Comparison of ENCODE assay signal across 10 mouse cellular contexts in the genomic region with DNA sequence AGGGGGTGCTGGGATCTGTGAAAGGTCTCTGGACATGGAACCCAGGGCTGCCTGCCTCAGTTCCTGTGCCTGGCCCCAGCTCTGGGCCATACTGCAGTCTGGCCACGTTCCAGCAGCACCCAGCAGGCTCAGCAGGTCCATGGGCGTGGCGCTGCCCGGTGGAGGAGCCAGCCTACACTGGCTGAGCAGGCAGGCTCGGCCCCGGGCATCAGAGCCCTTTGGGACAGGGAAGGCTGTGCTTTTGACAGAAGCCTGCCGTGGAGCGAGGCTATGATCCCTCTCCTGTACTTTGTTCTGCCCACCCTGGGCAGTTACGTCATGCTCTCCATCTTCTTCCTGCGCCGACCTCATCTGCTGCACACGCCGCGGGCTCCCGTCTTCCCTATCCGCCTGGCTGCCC. TPM values are rescaled to one million over a fixed set of nuclear protein-coding genes. Genes with fewer than 3 reads are reported as not detected.
DNase-seq lines count a peak whose midpoint lies in the region; ATAC-seq lines count a peak whose summit lies in the region.
"Had no signal": no experiment of that assay in that cellular context is flagged by ENCODE, and none has a peak within 500 bp of the region (broad histone marks: within the 10 kb centered on the region; RNA-seq: fewer than 3 reads in every experiment).

A gene (plus strand): TSS at position 134 of the 400 bp plus-strand sequence.

- peaks cover 86% of the 10 kb centered on the region for H3K36me3 ChIP-seq in heart, embryonic 10.5 days
- peaks cover 24% of the 10 kb centered on the region for H3K36me3 ChIP-seq in heart, embryonic 11.5 days (ENCODE audit: control insufficient read depth, insufficient read depth, low read length)
- H3K36me3 ChIP-seq in stomach, embryonic 16.5 days (ENCODE audit: control insufficient read depth, insufficient read depth, low read length), result peaks cover 26% of the 10 kb centered on the region

- peak within 1 kb of the TSS; percentile 29; the same call in 1 of the 2 replicates for H3K27ac ChIP-seq in heart, embryonic 10.5 days
- H3K27ac ChIP-seq in heart, embryonic 11.5 days (ENCODE audit: low read depth, low read length), result no peak within 1 kb of the TSS
- H3K27ac ChIP-seq in stomach, embryonic 16.5 days (ENCODE audit: low read length), result peak within 1 kb of the TSS; percentile 39; the same call in 1 of the 2 replicates
- H3K27ac ChIP-seq: hindbrain, embryonic 13.5 days had no signal

- H3K9me3 ChIP-seq in heart, embryonic 10.5 days, result no peaks in the 10 kb centered on the region
- no peaks in the 10 kb centered on the region for H3K9me3 ChIP-seq in heart, embryonic 11.5 days (replicated peaks; ENCODE audit: control insufficient read depth, low read length)
- no peaks in the 10 kb centered on the region for H3K9me3 ChIP-seq in stomach, embryonic 16.5 days (replicated peaks; ENCODE audit: control insufficient read depth, low read length)
- H3K9me3 ChIP-seq: hindbrain, embryonic 13.5 days had no signal

- intact Hi-C loops in left cerebral cortex, postnatal 36 days (cut with DNase I), result no loop called here

- no peak for DNase-seq in heart, embryonic 10.5 days (ENCODE audit: low spot score)
- DNase-seq in urinary bladder, adult 2 months (ENCODE audit: low spot score), result no peak
- DNase-seq in urinary bladder, postnatal 25 days (ENCODE audit: low spot score), result no peak
- peak; percentile 77 to 88 for DNase-seq in kidney, postnatal 25 days
- DNase-seq in right cerebral cortex, postnatal 25 days, result no peak
- no peak for DNase-seq in left cerebral cortex, postnatal 36 days (ENCODE audit: low spot score in 2 of 2)
- DNase-seq: gastrocnemius, postnatal 36 days had no signal

- peaks cover 42% of the 10 kb centered on the region for H3K4me1 ChIP-seq in heart, embryonic 10.5 days
- peaks cover 14% of the 10 kb centered on the region for H3K4me1 ChIP-seq in heart, embryonic 11.5 days (ENCODE audit: control insufficient read depth, insufficient read depth, low read length)
- peaks cover 27% of the 10 kb centered on the region for H3K4me1 ChIP-seq in stomach, embryonic 16.5 days (ENCODE audit: control insufficient read depth, insufficient read depth, low read length)

- no peak within 1 kb of the TSS for H3K4me3 ChIP-seq in heart, embryonic 10.5 days
- no peak within 1 kb of the TSS for H3K4me3 ChIP-seq in heart, embryonic 11.5 days (ENCODE audit: low read depth, low read length)
- H3K4me3 ChIP-seq in stomach, embryonic 16.5 days (replicated peaks; ENCODE audit: low read length), result no peak within 1 kb of the TSS
- H3K4me3 ChIP-seq: hindbrain, embryonic 13.5 days had no signal

- H3K27me3 ChIP-seq in heart, embryonic 10.5 days (ENCODE audit: insufficient read depth, poor library complexity, severe bottlenecking), result no peaks in the 10 kb centered on the region
- no peaks in the 10 kb centered on the region for H3K27me3 ChIP-seq in heart, embryonic 11.5 days (ENCODE audit: control insufficient read depth, insufficient read depth, low read length)
- H3K27me3 ChIP-seq in stomach, embryonic 16.5 days (ENCODE audit: control insufficient read depth, insufficient read depth, low read length), result no peaks in the 10 kb centered on the region
- H3K27me3 ChIP-seq: hindbrain, embryonic 13.5 days had no signal

- H3K9ac ChIP-seq in heart, embryonic 11.5 days (ENCODE audit: low read depth, low read length), result no peak within 1 kb of the TSS
- H3K9ac ChIP-seq in stomach, embryonic 16.5 days (ENCODE audit: low read length), result 0 out of 2 replicates have a peak within 1 kb of the TSS, but pooled peaks have one; percentile 18

- H3K4me2 ChIP-seq in heart, embryonic 11.5 days, result no peak within 1 kb of the TSS
- no peak within 1 kb of the TSS for H3K4me2 ChIP-seq in stomach, embryonic 16.5 days (ENCODE audit: low read depth, low read length)
- H3K4me2 ChIP-seq: hindbrain, embryonic 13.5 days had no signal

- WGBS in heart, embryonic 10.5 days, result 90% methylated on average over 16 of the region's 16 CpGs
- 91% methylated on average over 16 of the region's 16 CpGs for WGBS in heart, embryonic 11.5 days (ENCODE audit: insufficient replicate concordance)
- 81% methylated on average over 16 of the region's 16 CpGs for WGBS in stomach, embryonic 16.5 days

- ATAC-seq in heart, embryonic 11.5 days (replicated peaks; ENCODE audit: insufficient number of reproducible peaks, low FRiP score, low TSS enrichment), result no peak
- ATAC-seq in stomach, embryonic 16.5 days (ENCODE audit: insufficient read depth, low FRiP score), result peak; percentile 58; the same call in 1 of the 2 replicates

RNA-seq across cellular contexts. Expression of the gene that starts here (rescaled TPM):
- polyA plus RNA-seq in heart, embryonic 10.5 days (2016; fragmentation: Nextera tagmentation; extraction: Ambion mirVana), result 1.3 and 1.5 TPM in 2 replicates
- polyA plus RNA-seq in heart, embryonic 11.5 days (2014; fragmentation: Nextera tagmentation; extraction: Ambion mirVana), result 0.92 and 1.4 TPM in 2 replicates
- polyA plus RNA-seq in urinary bladder, adult 2 months (2012; rRNA removed), result 15.7 and 28.5 TPM in 2 replicates
- 11.1 and 15.4 TPM in 2 replicates for polyA plus RNA-seq in stomach, embryonic 16.5 days (2015; fragmentation: Nextera tagmentation; extraction: Ambion mirVana)
- total RNA-seq in left cerebral cortex, postnatal 36 days (2021), result 1 to 10 TPM in 1 of 2 experiments, under 1 TPM in 1; 0.99 to 3.0 TPM

Comparison
In these comparisons a context has a peak if more than half of its experiments do, and no peak if none do; other contexts are left out.
1. DNase-seq: peak in kidney, postnatal 25 days (2 of 2); none in heart, embryonic 10.5 days (single experiment), urinary bladder, adult 2 months (single experiment), urinary bladder, postnatal 25 days (single experiment), right cerebral cortex, postnatal 25 days (single experiment) and left cerebral cortex, postnatal 36 days (0 of 2).